Mouse (Mus musculus) Muller cell, postnatal 12 days (primary cell): ENCODE results near the gene Kcnab2.

Source experiments
- DNase-seq: peaks from one replicate; pipeline ENCODE4 v3.0.0-alpha.2; 2015; ENCODE audit errors: inconsistent ontology term

Gene Kcnab2

DNA sequence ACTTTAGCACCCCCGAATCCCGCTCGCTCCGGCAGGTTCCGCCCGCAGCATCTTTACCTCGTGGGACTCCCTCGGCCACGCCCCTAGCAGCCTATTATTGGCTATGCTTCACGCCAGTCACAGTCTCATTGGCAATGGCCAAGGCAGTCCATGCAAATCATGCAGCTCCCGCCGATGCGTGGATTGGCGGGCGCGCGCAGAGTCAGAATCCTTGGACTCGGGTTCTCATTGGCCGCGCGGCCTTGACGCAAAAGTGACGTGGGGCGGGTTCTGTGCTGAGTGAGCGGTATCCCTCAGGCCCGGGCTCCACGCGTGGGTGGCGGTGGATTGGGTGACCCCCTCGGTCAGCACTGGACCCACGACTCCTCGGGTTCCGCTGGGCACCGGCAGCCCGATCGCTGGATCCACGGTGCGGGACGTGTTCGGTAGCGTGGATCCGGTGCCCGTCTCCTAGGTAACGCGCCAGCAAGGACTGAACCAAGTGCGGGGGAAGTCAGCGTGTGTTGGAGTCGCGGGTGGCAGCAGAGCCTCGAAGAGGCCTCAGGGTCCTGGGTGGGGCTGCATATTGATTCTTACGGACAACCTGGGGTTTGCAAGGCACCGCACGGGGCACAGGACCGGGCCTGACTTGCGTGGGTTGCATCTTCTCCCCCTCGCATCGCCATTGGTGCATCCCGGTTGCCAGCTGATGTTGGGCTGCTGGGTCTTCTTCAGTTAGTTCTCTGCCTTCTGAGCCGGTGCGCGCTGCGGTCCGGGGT, at the start of gene Kcnab2:
Kcnab2 (minus strand) TSS at position 406 of the 758 bp plus-strand sequence.
- DNase-seq = peak; percentile 99

DNA sequence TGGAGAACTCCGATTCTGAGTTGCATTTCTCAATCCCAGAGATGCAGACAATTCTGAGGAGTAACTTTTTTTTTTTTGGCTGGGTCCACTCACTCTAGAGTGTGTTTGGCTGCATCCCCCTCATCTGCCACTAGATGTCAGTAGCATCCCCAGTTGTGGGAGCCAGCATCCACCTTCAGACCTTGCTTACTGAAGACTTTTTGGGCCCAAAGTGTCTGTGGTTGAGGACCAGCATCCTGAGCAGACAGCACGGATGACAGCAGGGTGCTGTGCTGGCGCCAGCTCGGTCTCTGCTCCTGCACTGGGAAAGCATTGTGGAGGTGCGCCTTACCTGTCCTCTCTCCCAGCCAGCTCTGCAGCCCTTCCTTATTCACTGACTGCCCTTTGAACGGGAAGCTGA, 42.4 kb upstream of the Kcnab2 start:
- peak; percentile 41 for DNase-seq

DNA sequence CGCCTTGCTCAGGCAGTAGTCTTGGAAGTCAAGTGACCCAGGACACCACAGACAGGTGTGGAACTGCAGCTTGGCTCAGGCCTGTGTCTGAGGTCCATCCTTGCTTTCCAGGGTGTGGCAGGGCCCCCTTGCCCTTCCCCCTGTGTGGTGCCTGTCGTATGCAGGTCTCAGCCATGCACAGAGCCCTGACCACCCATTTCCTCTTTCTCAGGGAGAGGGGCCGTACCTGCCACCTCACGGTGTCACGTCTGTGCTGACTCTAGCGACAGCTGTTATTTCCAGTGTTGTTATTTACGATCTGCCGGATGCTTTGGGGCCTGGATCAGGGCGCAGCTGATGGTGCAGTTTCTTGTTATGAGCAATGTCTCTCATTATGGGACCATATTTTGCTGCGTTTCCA, 41.4 kb upstream of the Kcnab2 start:
- no peak for DNase-seq

DNA sequence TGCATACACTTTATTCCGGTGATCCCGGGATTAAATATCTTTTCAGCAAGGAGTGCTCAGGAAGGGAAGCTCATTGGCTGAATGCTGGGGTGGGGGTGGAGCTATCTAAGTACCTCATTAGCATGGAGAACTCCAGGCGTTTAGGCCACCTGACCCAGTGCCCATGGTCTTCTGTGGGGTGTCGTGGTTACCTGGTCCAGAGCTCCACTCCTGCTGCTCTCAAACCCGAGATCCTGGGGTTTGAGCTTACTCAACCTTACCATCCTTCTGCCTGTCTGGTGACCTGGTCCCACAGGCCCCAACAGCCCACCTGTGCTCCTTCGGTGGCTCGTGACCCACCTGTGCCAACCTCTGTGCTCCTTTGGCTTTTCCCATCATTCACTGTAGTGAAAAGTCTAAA, 37.2 kb upstream of the Kcnab2 start:
- DNase-seq = no peak

DNA sequence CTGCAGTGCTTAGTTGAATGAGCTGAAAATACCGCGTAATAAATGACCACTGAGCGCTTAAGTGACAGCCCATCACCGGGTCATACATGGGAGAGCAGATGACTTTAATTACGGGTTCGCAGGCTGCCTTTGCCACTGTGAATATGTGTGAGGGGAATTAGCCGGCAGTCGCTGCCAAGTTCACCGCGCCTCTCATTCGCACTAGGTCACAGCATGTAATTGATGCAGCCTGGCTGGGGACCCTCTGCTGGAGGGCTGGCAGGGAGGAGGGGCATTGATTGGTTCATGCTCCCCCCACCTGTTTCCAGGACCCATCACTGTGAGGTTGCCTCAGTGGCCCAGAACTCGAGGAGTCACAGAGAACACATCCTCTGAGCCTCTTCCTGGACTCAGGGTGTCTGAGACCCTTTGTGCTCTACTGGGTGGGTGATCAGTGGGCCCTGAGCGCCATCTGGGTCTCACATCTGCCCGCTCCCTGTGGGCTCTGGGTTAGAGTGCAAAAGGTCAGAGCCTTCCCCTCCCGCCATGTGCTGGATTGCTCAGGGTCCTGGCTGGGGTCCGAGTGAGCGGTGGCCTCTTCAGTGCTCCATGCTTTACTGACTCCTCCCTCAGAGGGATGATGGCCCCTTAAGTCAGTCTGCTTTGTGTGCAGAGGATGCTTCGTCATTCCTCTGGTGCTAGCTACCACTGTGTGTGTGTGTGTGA, 34.7 kb upstream of the Kcnab2 start:
- DNase-seq = peak; percentile 73

DNA sequence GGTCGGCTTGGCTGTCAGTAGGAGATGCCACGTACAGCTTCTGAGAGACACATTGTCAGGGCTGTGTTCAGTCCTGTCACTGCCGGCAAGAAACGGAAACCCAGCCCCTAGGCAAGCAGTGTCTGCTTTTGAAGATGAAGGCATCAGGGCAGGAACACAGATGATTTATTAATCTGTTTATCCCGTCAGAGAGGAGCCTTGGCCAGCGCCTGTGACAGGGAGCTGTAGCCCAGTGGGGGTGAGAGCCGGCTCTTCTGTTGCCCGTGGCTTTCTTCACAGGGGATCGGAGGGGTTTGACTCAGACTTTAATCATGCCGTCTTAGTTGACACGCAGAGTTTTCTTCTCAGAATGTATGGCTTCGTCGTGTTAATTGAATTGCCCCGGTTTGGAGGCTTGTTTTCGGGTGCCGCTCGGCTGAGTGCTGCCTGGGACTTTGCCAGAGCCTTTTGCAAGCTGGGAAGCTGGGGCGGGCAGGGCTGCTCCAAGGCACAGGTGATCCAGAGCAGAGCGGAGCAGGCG, 16.7 kb upstream of the Kcnab2 start:
- DNase-seq = no peak

DNA sequence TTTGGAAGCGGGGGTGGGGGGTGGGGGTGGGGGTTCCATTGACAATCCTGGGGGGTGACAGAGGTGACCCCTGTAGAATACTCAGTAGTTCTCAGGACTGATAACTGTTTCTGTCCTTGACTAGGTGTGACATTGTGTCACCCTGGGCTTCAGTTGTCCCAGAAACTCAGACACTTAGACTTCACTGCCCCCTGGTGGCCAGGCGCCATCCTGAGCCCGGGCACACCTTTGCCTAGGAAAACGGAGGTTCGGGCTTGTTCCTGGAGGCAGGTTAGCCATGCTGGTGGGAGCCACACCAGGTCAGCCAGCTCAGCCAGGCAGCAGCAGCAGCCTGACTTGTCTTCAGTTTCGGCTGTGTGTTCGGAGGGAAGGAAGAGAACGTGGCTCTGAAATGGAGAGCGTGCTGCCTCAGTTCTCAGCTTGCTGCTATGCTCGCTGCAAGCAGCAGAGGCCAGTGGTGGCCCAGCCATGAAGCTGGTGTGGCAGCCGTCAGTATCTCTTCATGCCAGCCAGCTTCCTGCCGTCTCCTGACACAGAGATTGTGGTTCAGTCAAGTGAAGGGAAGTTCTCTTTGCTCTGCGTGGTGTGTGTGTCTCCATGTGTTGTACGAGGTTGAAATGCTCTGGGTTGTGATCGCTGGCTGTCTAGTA, 13.7 kb upstream of the Kcnab2 start:
- peak; percentile 75 for DNase-seq

DNA sequence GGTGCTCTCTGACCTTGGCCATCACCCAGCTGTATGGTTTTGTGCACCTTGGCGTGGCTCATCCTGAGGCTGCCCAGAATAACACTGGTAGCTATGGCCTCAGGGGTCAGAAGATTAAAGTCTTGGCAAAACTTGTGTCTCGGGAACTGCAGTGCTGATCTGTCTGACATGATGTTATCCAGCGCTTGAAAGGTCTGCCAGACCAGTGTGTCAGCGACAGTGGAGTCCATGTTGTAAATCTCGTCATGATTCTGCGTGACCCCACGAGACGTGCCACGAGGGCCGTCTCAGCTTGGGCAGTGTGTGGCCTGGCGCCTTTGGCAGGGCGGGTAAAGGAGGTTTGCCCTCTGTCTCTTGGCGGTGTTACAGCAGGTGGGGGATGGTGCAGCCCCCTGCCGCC, 12.6 kb upstream of the Kcnab2 start:
- DNase-seq = no peak

DNA sequence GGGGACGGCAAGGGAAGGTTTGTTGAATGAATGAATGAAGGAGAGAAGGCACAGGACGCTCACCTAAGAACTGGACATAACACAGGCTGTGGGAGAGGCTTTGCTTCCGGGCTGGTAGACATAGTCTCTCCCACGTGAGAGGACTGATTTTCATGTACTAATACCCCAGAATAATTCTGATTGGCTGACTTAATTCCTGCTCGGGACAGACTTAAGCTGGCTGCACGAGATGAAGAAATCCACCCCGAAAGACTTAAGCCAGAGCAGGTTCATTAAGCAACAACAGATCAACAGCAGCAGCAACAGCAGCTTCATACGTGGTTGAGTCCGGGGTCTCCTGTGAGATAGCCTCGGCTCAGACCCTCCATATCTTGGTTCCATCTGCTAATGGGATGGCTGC, 10.4 kb upstream of the Kcnab2 start:
- DNase-seq = no peak

DNA sequence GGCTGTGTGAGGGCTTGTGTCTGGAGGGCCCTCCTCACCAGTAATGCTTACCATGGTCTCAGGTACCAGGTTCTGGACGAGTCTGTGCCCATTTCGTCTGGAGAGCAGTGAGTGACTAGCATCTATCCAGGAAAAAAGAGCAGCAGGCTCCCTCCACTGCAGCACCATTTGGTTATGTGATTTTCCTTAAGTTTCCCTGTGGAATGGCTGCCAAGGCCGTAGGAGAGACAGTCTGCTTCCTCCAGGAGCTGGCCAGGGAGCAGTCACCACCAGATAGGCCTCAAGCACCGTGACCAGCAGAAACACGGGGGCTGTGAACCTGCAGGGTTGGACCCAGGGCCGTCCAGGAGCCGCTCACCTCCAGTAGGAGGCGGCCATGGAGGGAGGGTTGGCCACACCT, 2.8 kb upstream of the Kcnab2 start:
- no peak for DNase-seq

DNA sequence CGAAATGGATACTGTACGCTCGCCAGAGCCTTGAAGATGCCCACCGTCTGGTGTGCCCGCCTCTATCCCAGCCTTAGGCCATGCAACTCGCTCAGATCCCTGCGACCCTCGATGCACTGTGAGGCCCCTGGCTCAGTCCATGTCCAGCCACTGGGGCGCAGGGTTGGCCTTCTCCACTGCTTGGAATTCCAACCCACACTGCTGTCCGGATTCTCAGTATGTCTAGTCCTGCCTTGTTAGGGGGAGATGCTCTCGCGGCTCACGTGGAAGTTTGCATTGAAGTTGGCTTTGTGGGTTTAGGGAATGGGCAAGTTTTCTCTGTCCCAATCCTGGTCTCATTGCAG, 525 bp upstream of the Kcnab2 start:
- DNase-seq = no peak

DNA sequence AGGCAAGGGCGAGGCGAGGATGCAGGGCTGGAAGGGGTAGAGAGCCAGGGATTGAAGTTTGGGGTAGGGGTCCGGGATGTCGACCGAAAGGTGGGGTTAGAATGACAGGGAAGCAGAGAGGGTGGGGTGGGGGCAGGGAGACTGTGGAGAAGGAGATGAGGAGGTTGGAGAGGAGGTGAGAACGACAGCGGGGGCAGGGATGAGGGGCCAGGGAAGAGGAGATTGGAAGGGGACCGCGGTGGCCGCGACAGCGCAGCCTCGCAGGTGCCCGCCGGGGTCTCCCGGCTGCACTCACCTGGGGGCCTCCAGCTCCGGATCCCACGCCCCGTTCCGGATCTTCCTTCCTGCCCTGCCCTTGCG, 585 bp downstream of the Kcnab2 start:
- DNase-seq = no peak

DNA sequence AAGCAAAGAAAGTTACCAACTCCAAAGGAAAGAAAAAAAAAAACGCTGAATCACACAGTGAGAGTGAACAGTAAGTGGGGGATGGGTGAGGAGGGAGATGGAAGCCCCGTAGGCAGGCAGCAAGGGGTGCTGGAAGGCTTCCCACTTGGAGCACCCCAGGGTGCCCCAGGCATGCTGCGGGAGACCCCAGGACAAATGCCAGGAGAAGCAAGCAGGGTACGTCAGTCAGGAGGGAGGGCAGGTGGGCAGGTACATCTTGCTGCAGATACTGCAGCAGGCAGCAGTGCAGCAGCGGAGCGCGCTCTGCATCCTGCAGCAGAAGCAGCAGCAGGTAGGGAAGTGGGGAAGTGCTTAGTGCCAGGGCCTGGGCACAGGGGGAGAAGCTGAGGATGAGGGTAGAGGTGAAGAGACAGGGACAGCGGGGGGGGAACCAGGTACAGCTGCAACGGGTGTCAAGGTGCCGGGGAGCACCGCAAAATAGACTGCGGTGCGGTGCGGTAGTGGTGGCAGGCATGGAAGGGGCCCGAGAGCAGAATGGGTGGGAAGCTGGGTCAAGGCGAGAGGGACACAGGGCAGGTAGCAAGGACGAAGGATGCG, 1.1 kb downstream of the Kcnab2 start, which contains the start of gene Nphp4:
Nphp4 (plus strand) TSS at position 280 of the 597 bp plus-strand sequence.
- no peak for DNase-seq

DNA sequence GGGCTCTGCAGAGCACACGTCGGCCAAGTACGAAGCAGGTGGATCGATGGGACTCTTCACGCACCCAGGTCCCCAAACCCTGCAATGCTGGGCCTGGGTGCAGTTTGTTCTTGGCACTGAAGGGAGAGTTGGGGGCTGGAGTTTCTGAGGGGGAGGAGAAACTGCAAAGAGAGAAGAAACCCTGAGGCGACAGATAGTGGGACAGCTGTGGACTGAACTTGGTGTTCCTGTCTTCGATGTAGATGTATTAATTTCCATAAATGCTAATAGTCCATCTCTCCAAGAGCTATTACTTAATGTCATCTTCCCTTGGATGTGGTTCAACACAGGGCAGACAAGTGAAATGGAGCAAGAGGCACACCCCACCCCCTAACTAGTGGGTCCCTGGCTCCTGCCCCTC, 1.7 kb downstream of the Kcnab2 start:
- no peak for DNase-seq

DNA sequence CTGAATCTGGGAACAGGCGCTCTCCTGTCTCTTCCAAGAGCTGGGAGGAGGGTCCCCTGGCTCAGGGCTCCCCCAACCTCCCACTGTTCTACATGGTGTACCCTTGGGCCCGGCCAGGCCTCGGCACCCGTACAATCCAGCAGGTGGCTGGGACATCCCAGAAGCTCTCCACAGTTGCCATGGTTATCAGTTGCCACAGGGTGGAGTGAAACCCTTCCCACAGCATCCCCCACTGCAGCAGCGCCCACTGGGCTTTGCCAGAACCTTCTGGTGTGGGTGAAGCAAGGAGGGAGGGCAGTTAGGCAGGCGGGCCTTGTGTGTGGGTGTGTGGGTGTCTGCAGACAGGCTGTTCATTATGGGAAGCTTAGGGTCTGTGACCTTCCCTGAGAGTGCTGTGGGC, 9.7 kb downstream of the Kcnab2 start:
- DNase-seq = no peak

DNA sequence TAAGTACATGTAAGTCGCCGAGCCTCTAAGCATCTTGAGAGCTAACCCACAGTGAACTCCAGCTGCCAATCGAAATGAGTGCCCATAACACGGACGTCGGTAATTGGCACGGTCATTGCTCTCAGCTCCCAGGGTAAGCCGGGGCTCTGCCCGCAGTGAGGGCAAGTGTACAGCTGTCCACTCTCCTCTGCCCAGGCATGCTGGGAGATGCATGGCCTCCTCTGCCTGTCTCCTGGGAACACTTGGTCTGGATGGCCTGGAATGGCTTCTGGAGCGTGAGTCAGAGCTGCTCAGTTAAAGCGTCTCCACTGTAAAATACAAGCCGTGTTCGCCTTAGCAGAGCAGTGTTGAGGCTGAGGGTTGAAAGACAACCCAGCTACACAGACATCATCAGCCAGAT, 11.1 kb downstream of the Kcnab2 start:
- no peak for DNase-seq

DNA sequence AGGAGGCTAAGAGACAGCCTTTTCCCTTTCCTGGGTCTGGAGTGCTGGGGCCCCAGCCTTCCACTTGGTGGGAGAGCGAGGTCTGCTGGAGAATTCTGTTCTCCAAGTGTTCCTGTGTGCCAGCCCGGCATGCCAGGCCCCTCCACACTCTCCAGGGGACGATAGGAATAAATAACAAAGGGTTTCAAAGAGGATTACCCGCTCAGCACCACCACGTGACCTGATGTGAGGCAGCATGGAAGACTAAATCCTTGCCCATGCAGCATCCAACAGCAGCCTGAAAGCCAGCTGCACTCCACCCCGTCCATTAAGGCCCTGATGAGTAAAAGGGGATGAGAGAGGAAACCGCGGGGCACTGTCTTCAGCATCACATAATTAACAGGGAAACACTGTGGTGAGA, 12.6 kb downstream of the Kcnab2 start:
- DNase-seq = no peak

DNA sequence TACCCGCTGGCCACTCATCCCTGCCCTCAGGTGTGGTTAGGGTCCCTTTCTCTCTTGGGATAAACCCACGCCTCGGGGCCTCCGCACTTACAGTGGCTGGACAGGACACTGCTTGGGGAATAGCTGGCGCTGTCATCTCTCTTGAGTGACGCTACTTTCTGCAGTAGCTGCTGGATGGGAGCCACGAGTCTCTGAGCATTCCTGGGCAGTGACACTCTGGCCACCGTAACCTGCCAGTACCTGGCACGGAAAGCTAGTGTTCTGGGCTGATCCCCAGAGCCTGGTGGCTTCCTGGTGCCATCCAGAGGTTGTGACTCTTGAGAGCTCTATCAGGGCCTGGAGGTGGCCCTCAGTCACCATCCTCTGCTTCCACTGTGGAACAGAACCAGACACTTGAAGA, 14.5 kb downstream of the Kcnab2 start:
- DNase-seq = no peak

DNA sequence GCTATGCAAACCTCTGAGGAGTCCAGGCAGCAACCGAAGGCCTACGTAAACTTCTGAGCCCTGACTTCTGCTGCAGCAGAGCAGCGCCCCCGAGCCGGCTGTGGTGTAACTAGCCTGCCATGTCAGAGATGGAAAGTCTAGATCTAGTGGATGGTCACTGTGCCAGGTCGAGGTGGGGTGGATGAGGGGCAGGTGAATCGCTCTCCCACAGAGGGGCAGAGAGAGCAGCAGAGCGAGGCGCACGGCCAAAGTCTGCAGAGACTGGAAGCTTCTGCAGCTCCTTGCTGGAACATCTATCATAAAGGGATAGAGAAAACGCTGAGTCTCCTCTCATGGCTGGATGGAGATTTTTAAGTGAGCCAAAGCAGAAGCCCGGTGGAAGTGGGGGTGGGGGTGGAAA, 15.2 kb downstream of the Kcnab2 start:
- DNase-seq = no peak

DNA sequence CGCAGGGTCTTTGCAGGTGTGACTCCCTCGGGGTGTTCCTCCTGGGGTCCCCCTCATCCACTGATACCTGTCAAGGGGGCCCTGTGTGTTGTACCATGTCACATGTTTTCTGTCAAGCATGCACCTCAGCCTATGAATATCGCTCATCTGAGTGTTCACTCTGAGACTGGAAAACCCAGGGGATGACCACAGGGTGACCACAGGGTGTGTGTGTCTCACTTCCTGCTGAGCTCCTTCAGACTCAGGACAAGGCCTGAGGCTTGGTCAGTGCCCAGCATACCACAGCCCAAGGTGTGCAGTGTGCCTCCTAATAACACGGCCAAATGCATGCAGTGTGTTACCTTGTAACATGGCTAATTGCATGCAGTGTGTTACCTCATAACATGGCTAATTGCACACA, 20.0 kb downstream of the Kcnab2 start:
- DNase-seq = no peak

DNA sequence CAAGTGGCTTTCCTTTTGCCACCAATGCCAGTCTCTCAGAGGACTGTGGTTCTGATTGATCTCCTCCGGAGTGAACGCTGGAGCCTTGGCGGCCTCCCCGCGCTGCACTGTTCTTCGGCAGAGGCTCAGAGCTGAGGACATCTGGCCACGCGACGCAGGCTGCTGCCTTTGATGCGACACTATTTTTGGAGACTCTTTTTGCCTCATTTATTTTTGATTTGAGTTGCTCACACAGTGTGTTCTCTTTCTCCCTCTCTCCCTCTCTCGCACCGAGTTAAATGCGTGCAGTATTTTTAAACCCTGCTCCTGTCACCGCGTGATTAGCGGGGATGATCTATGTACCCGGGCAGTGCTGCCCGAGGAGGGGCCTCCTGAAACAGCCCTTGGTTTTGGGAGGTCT, 21.1 kb downstream of the Kcnab2 start:
- no peak for DNase-seq

DNA sequence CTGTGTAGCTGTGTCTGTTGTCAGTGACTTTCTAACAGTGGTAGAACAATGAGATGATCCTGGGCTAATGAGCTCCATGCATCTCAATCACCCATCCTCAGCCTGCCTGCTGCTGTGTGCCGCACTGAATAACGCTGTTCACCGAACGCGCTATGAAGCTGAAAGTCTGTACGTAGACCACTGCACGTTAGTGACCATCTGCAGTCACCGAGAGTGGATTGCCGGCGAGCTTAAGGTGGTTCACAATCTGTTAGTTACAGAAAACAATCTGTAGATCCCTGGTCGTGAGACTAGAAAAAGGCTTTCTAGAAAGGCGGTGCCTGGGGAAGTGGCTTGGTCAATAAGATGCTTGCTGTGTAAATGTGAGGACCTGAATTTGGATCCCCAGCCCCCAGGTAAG, 23.5 kb downstream of the Kcnab2 start:
- DNase-seq = no peak

DNA sequence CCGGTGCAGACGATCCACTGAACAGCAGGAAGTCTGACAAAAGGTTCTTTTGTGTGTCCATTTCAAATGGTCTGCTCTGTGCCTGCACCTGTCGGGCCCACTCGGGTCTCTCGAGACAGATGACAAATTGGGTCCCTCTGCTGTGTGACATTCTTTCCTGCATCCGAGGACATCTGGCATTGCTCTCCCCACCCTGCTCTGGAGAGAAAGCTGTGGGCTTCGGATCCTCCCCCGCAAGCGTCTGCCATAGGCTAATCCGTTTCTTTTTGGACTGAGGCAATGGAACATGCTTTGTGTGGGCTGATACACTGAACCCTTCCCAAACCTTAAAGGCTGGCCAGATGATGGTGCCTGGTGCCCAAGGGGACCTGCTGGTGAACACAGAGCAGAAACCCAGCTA, 24.6 kb downstream of the Kcnab2 start:
- DNase-seq = no peak
